Mouse (Mus musculus) right cerebral cortex, postnatal 36 days (tissue): Measurements from ENCODE around the gene Prkd2.
A peak's percentile ranks its signal among the peaks of the same experiment; 100 is the strongest.

Source experiments
- DNase-seq, 2 experiments: peaks; one replicate each; pipeline ENCODE4 v3.0.0; 2022; ENCODE audit warnings: low spot score in 2 of 2, mixed read lengths in 1 of 2

Gene Prkd2

DNA sequence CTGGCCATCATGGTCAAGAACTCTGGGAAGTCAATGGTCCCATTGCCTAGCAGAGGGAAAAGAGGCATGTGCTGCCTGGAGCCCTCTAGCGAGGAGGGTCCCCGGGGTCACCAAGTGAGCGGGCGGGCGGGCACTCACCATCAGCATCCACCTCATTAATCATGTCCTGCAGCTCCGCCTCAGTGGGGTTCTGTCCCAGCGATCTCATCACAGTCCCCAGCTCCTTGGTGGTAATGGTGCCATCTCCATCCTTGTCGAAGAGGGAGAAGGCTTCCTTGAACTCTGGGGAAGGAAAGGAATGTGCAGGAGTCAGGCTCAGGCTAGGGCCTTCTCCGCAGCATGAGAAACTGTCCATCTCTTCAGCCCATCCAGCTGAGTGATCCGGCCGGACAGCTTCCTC, 74.7 kb downstream of the Prkd2 start:
- DNase-seq, result no peak

DNA sequence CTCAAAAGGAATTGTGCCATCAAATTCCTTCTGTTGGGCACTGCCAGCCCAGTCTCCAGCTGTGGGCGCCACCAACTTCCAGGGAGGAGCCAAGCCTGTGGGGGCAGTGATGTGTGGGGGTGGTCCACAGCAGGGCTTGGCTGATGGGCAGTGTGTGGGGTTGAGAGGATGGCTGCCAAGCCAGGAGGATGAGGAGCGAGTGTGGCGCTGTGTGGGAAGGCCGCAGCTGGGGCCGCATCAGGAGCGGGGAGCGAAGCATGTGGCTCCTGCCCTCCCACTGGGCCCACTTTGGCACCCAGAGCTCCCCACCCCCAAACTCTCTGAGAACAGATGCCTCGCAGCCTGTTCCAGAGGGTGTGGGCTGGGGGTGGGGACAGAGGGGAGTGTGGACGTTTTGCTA, 75.3 kb downstream of the Prkd2 start:
- DNase-seq, result peak; percentile 76 to 86

DNA sequence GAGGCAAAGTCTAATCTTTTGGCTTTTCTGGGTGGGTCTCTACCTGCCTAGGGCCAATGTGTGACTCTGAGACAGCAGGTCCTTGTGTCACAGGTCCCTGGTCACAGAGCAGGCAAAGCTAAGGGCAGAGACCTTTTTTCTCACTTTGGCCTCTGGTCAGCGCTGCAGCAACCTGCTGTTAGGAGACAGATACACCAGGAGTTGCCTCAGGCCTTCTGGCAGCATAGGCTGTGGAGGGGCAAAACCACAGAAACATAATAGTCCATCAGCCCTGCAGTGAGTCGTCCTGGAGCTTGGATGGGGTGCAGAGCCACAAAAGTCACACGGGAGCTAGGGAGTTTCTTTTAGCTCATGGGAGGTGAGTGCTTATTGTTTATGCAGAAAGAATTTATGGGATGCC, 76.0 kb downstream of the Prkd2 start:
- no peak for DNase-seq

GRCm38 (mm10) chr7:16919395-16920149, 76.9 kb downstream of the Prkd2 start:
- DNase-seq, result no peak
